Mouse (Mus musculus) stomach, embryonic 14.5 days (tissue): ENCODE measurements at regions not wholly inside any gene's neighbourhood (a gene's known extent, or its start where the extent isn't known, plus 50 kb on each side); places are given as distances from the start of the nearest gene placed in this dataset.
A peak's percentile ranks its signal among the peaks of the same experiment; 100 is the strongest.

Experiments
- ATAC-seq: fragments of 200-750 bp; cut with Nextera tagmentation; 2 replicates; pipeline ENCODE4 v1.8.0; 2017; ENCODE audit warnings: low read depth, moderate TSS enrichment; ENCODE audit not compliant: insufficient number of reproducible peaks, insufficient read depth, low FRiP score
- H3K27ac ChIP-seq: fragments of 300-500 bp; sonication (generic); 2 replicates; pipeline ENCODE4 v1.5.1; 2014; ENCODE audit warnings: mild to moderate bottlenecking, low read length, moderate library complexity, mixed read lengths
- H3K27me3 ChIP-seq: fragments of 300-500 bp; sonication (generic); 2 replicates; pipeline ENCODE4 v1.6.1; 2014; ENCODE audit warnings: low read length, control low read depth, mixed read lengths; ENCODE audit not compliant: control insufficient read depth, insufficient read depth
- H3K36me3 ChIP-seq: fragments of 300-500 bp; sonication (generic); 2 replicates; pipeline ENCODE4 v1.6.1; 2014; ENCODE audit warnings: mild to moderate bottlenecking, control low read depth, low read length, moderate library complexity, mixed read lengths; ENCODE audit not compliant: control insufficient read depth, insufficient read depth
- H3K4me1 ChIP-seq: fragments of 300-500 bp; sonication (generic); 2 replicates; pipeline ENCODE4 v1.6.1; 2014; ENCODE audit warnings: low read length, control low read depth, mixed read lengths; ENCODE audit not compliant: control insufficient read depth, insufficient read depth
- H3K4me2 ChIP-seq: fragments of 300-500 bp; sonication (generic); replicated peaks from 2 replicates; pipeline ENCODE4 v1.6.1; 2014; ENCODE audit warnings: low read depth, low read length, control low read depth
- H3K4me3 ChIP-seq: fragments of 300-500 bp; sonication (generic); 2 replicates; pipeline ENCODE4 v1.5.1; 2014; ENCODE audit warnings: low read depth, low read length, control low read depth
- H3K9ac ChIP-seq: fragments of 300-500 bp; sonication (generic); replicated peaks from 2 replicates; pipeline ENCODE4 v1.6.1; 2014; ENCODE audit warnings: low read depth, mild to moderate bottlenecking, control low read depth, low read length, moderate library complexity, mixed read lengths
- H3K9me3 ChIP-seq: fragments of 300-500 bp; sonication (generic); 2 replicates; pipeline ENCODE4 v1.6.1; 2016; ENCODE audit warnings: low read depth, low read length, control low read depth; ENCODE audit not compliant: control insufficient read depth
- WGBS: fragments of 180-500 bp; shearing (Covaris S2); extraction: QIAGEN DNeasy Blood & Tissue Kit; methylation state at CpG from one replicate; pipeline ENCODE4 v1.1.7; 2014; 5-methylcytosine and 5-hydroxymethylcytosine counted together

DNA sequence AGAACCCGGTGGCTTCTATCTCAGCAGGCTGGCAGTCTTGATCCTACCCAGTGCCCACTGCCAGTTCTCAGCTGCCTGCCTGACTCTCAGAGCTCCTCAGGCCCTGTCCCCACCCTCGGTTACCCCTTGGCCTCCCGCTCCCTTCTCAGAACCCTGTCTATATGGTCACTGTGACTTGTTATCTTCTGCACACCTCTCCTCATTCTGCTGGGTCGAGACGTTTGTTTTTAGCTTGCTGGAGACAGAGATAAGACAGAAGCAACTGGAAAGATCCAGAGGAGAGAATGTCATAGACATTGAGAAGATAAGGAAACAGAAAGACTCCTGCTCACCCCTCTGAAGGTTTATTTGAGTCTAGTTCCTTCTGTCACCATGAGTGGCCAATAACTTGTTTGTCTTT, 53.8 kb upstream of the Phc1 start:
- H3K27ac ChIP-seq = no peak overlapping the region
- H3K4me1 ChIP-seq = no peaks in the 10 kb centered on the region
- no peaks in the 10 kb centered on the region for H3K9me3 ChIP-seq
- H3K27me3 ChIP-seq = no peaks in the 10 kb centered on the region
- WGBS = 65% methylated on average over 5 of the region's 5 CpGs
- H3K36me3 ChIP-seq = no peaks in the 10 kb centered on the region
- H3K9ac ChIP-seq = no peak overlapping the region
- ATAC-seq = peak; percentile 69; the same call in 1 of the 2 replicates
- no peak overlapping the region for H3K4me2 ChIP-seq
- H3K4me3 ChIP-seq = no peak overlapping the region

DNA sequence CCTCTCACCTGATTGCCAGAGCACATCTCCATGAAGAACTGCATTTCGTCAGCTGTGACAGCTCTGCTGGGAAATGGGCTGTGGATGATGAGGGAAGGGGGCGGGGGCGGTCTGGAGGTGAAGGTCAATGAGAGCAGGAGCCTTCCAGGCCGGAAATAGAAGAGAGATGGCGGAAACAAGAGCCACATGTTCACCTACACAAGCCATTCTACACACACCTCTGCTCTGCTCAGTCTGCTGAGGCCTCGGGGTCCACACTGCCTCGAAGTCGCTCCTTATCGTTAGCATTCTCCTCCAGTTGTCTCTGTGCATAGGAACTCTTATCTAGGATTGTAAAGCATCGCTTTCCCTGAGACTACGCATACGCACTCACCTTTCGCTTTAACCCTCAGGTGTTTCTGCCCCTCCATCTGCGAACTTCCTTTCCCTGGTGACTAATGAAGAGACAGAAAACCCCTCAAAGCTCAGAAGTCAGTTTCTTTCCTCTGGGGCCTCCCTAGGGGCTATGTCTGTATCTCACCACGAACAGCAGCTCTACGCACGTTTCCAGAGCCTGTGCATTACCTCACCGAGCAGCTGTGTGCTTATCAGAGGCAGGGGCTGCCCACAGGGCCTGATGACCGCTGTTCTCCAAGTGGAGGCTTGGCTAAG, 53.0 kb upstream of the Phc1 start:
- Histone ChIP-seq H3K4me2 (no peak overlapping the region), H3K9me3 (no peaks in the 10 kb centered on the region), H3K9ac (no peak overlapping the region), H3K27ac (no peak overlapping the region), H3K36me3 (no peaks in the 10 kb centered on the region), H3K4me3 (no peak overlapping the region), H3K4me1 (no peaks in the 10 kb centered on the region), H3K27me3 (no peaks in the 10 kb centered on the region)
- 46% methylated on average over 19 of the region's 19 CpGs for WGBS
- ATAC-seq = no peak

DNA sequence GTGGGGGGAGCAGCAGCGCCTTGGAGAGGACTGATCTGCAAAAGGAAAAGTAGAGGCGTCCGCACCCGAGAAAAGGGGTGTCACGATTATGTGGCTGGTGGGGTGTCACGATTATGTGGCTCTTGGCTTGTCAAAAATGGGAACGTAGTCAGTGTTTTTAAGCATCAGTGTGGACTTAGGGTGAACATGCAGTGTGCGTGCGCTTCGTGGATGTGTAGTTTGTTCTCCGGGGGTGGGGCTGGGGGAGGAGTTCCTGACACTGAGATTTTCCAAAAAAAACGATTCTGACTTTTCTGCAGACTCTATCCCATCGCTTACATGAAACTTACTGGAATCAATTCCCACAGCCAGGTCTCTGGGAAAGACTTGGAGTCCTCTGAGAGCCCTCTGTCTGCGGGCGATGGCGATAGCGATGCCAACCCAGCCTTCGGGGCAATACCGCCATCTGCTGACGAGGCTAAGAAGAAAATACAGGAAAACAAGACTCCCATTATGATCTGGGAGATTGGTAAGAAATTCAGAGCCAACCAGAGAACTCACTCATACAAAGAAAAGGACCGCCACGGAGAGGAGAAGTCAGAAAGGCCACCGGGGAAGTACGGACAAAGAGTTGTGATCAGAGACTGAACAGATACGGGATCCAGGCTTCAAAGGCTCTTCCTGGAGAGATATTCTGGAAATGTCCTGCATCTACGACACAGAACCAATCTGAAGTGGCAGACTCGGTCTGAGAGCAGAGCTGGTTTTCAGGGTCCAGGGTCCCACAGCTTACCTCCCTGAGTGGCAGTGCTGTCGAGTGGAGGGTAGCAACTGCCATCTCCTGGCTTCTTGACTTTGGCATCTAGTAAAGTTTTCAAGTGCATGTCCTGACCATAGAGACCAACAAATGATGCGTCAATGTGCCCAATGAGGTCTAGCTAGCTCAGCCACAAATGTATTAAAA, 51.6 kb upstream of the Phc1 start:
- H3K4me3 ChIP-seq = no peak overlapping the region
- no peaks in the 10 kb centered on the region for H3K36me3 ChIP-seq
- H3K9ac ChIP-seq = no peak overlapping the region
- no peaks in the 10 kb centered on the region for H3K27me3 ChIP-seq
- H3K4me1 ChIP-seq = no peaks in the 10 kb centered on the region
- H3K27ac ChIP-seq = no peak overlapping the region
- ATAC-seq = 0 out of 2 replicates have a peak, but pooled peaks have one; percentile 25
- peak overlapping the region; percentile 14; the same call in 1 of the 2 replicates for H3K4me2 ChIP-seq
- no peaks in the 10 kb centered on the region for H3K9me3 ChIP-seq
- 35% methylated on average over 29 of the region's 29 CpGs for WGBS

DNA sequence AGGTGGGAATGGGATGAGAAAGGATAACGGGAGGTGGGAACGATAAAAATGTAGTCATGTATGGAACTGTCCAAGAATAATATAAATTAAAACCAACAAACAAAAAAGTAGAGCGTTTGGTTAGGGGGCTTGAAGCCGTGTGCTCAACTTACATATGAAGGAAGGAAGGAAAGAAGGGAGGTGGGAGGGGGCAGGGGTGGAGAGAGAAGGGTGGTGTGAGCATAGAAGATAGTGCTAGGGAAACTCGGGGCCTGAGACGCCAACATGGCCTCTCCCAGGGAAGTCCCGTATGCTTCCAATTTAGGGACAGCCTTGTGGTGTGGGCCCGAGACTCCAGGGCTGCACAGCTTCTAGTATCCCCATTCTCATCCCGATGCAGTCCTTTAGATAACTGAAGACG, 50.8 kb upstream of the Phc1 start:
- ATAC-seq = no peak
- WGBS = 77% methylated on average over 10 of the region's 10 CpGs

DNA sequence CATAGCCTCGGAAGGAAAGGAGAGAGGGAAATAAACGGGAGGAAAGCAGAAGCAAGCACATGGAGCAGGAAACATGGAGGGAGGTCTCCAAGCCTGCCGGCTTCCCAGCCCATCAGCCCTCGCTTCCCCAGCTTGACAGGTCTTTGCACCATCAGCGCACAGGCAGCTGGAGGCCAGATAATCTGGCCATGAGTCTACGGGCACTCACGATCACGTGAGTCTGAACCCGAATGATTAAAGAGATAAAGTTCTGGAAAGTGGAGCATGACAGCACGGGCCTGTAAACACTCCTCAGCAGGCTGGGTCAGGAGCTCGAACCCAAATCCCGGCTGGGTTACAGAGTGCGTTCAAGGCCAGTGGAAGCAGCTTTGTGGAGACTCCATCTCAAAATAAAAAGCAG, 50.4 kb upstream of the Phc1 start:
- 64% methylated on average over 13 of the region's 13 CpGs for WGBS

More for the DNA sequence above, 50.8 kb upstream of the Phc1 start:
- Histone ChIP-seq H3K36me3 (no peaks in the 10 kb centered on the region), H3K27ac (no peak overlapping the region), H3K4me2 (no peak overlapping the region), H3K9ac (no peak overlapping the region), H3K27me3 (no peaks in the 10 kb centered on the region), H3K4me3 (no peak overlapping the region), H3K9me3 (no peaks in the 10 kb centered on the region), H3K4me1 (no peaks in the 10 kb centered on the region)

More for the DNA sequence above, 50.4 kb upstream of the Phc1 start:
- no peak overlapping the region for H3K4me2 ChIP-seq
- no peak overlapping the region for H3K4me3 ChIP-seq
- no peaks in the 10 kb centered on the region for H3K36me3 ChIP-seq
- H3K9ac ChIP-seq = no peak overlapping the region
- no peaks in the 10 kb centered on the region for H3K27me3 ChIP-seq
- no peaks in the 10 kb centered on the region for H3K9me3 ChIP-seq
- 0 out of 2 replicates have a peak, but pooled peaks have one; percentile 12 for ATAC-seq
- H3K4me1 ChIP-seq = no peaks in the 10 kb centered on the region
- no peak overlapping the region for H3K27ac ChIP-seq
